Mouse (Mus musculus) liver, adult 2 months (tissue): ENCODE measurements around the gene Tmigd1.

Experiments used
- CTCF ChIP-seq: fragments of 200-500 bp; IDR thresholded peaks from 2 replicates; pipeline ENCODE4 v1.5.1; 2011; ENCODE audit warnings: low read depth, low read length, control low read depth
- POLR2A ChIP-seq: fragments of 200-500 bp; IDR thresholded peaks from 2 replicates; pipeline ENCODE4 v1.6.1; 2011; ENCODE audit warnings: low read length, control low read depth; ENCODE audit not compliant: insufficient read depth; ENCODE audit errors: extremely low read depth

DNA sequence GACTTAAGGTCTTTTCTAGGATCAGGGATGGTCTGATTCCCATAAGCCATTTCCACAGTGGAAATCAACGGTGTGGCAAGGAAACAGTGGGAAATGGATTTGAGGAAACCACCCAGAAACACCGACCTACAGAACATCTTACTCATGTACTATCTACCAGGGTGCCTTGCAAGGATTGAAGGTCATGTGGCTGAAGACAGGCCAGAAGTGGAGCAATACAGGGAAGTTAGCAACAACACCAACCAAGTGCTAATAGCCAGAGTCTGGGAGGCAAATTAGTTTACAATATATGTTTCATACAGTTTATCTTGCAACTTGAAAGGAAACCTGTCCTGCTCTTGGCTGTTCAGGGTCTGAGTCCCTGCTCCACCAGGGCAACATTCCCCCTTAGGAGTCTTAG lies 45.4 kb upstream of the Tmigd1 start:
- TF ChIP-seq CTCF: no peak
- no peak for TF ChIP-seq POLR2A
